Mouse (Mus musculus) neural tube, embryonic 11.5 days (tissue): ENCODE measurements at regions not wholly inside any gene's neighbourhood (a gene's known extent, or its start where the extent isn't known, plus 50 kb on each side); places are given as distances from the start of the nearest gene placed in this dataset.
"Not testable (repeated sequence)": the region's sequence is repeated elsewhere in the genome, so short reads cannot be mapped to it uniquely, and the experiment has no call there.

Source experiments
- ATAC-seq: fragments of 200-750 bp; cut with Nextera tagmentation; 2 replicates; pipeline ENCODE4 v1.8.0; 2017; ENCODE audit warnings: moderate number of reproducible peaks, mild to moderate bottlenecking, moderate TSS enrichment, moderate library complexity; ENCODE audit not compliant: insufficient read depth, low FRiP score, low TSS enrichment
- DNase-seq: peaks from one replicate; pipeline ENCODE4 v3.0.0-alpha.2; 2015; ENCODE audit warnings: low spot score
- H3K27ac ChIP-seq: fragments of 300-500 bp; sonication (generic); 2 replicates; pipeline ENCODE4 v1.5.1; 2014; ENCODE audit warnings: low read depth, mild to moderate bottlenecking, low read length
- H3K27me3 ChIP-seq: fragments of 300-500 bp; sonication (generic); 2 replicates; pipeline ENCODE4 v1.6.1; 2014; ENCODE audit warnings: mild to moderate bottlenecking, low read length, mixed read lengths; ENCODE audit not compliant: control insufficient read depth, insufficient read depth
- H3K36me3 ChIP-seq: fragments of 300-500 bp; sonication (generic); 2 replicates; pipeline ENCODE4 v1.6.1; 2014; ENCODE audit warnings: mild to moderate bottlenecking, low read length, moderate library complexity, mixed read lengths; ENCODE audit not compliant: control insufficient read depth, insufficient read depth
- H3K4me1 ChIP-seq: fragments of 300-500 bp; sonication (generic); 2 replicates; pipeline ENCODE4 v1.6.1; 2014; ENCODE audit warnings: low read length, mixed read lengths; ENCODE audit not compliant: control insufficient read depth, insufficient read depth
- H3K4me2 ChIP-seq: fragments of 300-500 bp; sonication (generic); 2 replicates; pipeline ENCODE4 v1.6.1; 2014; ENCODE audit warnings: low read depth, mild to moderate bottlenecking, moderate library complexity
- H3K4me3 ChIP-seq: fragments of 300-500 bp; sonication (generic); 2 replicates; pipeline ENCODE4 v1.5.1; 2014; ENCODE audit warnings: low read depth, low read length
- H3K9ac ChIP-seq: fragments of 300-500 bp; sonication (generic); 2 replicates; pipeline ENCODE4 v1.6.1; 2014; ENCODE audit warnings: mild to moderate bottlenecking, low read length
- H3K9me3 ChIP-seq: fragments of 300-500 bp; sonication (generic); 2 replicates; pipeline ENCODE4 v1.6.1; 2016; ENCODE audit warnings: low read length; ENCODE audit not compliant: control insufficient read depth
- WGBS: fragments of 180-500 bp; shearing (Covaris S2); extraction: QIAGEN DNeasy Blood & Tissue Kit; methylation state at CpG from one replicate; pipeline ENCODE4 v1.1.7; 2014; 5-methylcytosine and 5-hydroxymethylcytosine counted together

DNA sequence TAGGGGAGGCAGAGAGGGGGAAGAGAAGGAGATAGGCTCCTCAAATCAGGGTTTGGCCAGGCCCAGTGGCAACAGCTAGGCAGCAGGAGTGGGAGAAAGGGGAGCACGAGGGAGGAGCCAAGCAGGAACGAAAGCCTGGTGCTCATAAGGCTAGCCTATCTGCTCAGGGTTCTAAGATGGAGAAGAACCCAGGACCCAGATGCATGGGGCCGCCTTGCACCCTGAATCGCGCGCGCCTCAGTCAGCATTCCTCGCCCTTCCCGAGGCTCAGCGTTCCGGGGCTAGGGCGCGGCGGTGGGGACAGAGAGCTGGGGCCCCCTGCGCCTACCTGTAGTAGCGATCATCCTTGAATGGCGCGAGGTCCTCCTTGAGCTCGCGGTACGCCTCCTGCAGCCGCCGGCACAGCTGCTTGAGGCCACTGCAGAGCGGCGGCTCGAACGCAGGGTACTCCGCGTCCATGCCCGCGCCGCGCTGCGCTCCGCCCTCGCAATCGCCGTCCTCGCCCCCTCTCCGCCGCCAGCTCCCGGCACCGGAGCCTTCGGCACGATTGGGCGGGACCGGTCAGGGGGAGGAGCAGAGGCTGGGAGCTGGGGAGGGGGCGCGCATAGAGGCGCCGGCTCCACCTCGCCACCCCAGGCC lies 60.1 kb downstream of the Dynlt1b start:
- under 1% methylated on average over 20 of the region's 52 CpGs for WGBS
- H3K4me2 ChIP-seq, result peak overlapping the region; percentile 48
- H3K4me3 ChIP-seq, result peak overlapping the region; percentile 11; the same call in 1 of the 2 replicates
- H3K27me3 ChIP-seq, H3K9me3 ChIP-seq, H3K9ac ChIP-seq, H3K27ac ChIP-seq, H3K36me3 ChIP-seq, H3K4me1 ChIP-seq: not testable (repeated sequence)
- peak; percentile 43 for ATAC-seq
- DNase-seq, result peak; percentile 15

- H3K27me3 ChIP-seq, H3K36me3 ChIP-seq, H3K9ac ChIP-seq, H3K4me1 ChIP-seq, DNase-seq, H3K9me3 ChIP-seq, ATAC-seq, H3K4me2 ChIP-seq, H3K27ac ChIP-seq, H3K4me3 ChIP-seq: not testable (repeated sequence)
- no CpG with 5 or more reads among the region's 15 CpGs for WGBS
Measured at GRCm38 (mm10) chr17:6490565-6490935, 60.6 kb downstream of the Dynlt1b start.

DNA sequence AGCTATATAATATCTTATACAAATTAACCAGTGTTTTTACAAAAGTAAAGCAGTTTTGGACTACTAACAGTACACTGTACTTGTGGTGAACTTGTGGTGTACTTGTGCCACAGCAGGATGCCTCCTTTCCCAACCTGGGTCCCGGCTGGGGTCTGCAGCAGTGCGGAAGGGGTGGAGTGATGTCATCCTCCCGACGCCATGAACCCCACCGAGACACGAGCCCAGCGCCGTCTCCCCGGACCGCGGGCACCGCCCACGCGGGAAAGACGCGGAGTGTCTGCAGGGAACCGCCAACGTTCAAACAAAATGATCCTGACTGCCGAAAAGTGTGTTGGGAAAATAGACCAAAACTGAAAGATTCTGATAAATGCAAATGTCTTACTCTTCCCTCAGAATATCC lies 62.6 kb downstream of the Dynlt1b start:
- Histone ChIP-seq H3K4me3 (peak overlapping the region; percentile 23), H3K9ac (peak overlapping the region; percentile 38; the same call in 1 of the 2 replicates), H3K4me2 (peak overlapping the region; percentile 40)
- not testable (repeated sequence) for H3K4me1 ChIP-seq, H3K27ac ChIP-seq, H3K9me3 ChIP-seq, H3K36me3 ChIP-seq, H3K27me3 ChIP-seq
- DNase-seq (peak; percentile 53), ATAC-seq (peak; percentile 54; the same call in 1 of the 2 replicates)
- WGBS, result 28% methylated on average over 19 of the region's 19 CpGs

- not testable (repeated sequence) for H3K9ac ChIP-seq, H3K9me3 ChIP-seq, H3K27me3 ChIP-seq, H3K36me3 ChIP-seq, H3K27ac ChIP-seq, H3K4me1 ChIP-seq
- 40% methylated on average over 22 of the region's 23 CpGs for WGBS
- ATAC-seq (peak; percentile 66; the same call in 1 of the 2 replicates), DNase-seq (peak; percentile 67)
- H3K4me3 ChIP-seq, result peak overlapping the region; percentile 23; the same call in 1 of the 2 replicates
- H3K4me2 ChIP-seq, result peak overlapping the region; percentile 29
Measured at GRCm38 (mm10) chr17:6492950-6493349, 63.0 kb downstream of the Dynlt1b start.

GRCm38 (mm10) chr17:6496491-6496890 lies 66.6 kb downstream of the Dynlt1b start:
- H3K27me3 ChIP-seq, H3K9me3 ChIP-seq, H3K9ac ChIP-seq, ATAC-seq, H3K27ac ChIP-seq, H3K4me2 ChIP-seq, H3K36me3 ChIP-seq, H3K4me1 ChIP-seq, H3K4me3 ChIP-seq: not testable (repeated sequence)
- peak; percentile 1 for DNase-seq
- WGBS, result 92% methylated on average over 9 of the region's 9 CpGs

- H3K4me2 ChIP-seq, ATAC-seq, H3K27me3 ChIP-seq, H3K4me3 ChIP-seq, H3K9ac ChIP-seq, H3K4me1 ChIP-seq, H3K36me3 ChIP-seq, H3K9me3 ChIP-seq, H3K27ac ChIP-seq: not testable (repeated sequence)
- DNase-seq, result peak; percentile 2
- 89% methylated on average over 4 of the region's 6 CpGs for WGBS
Measured at GRCm38 (mm10) chr17:6502676-6503075, 72.8 kb downstream of the Dynlt1b start.

- not testable (repeated sequence) for H3K4me1 ChIP-seq, ATAC-seq, H3K9me3 ChIP-seq, H3K36me3 ChIP-seq, H3K4me3 ChIP-seq, H3K27me3 ChIP-seq, H3K9ac ChIP-seq, H3K27ac ChIP-seq, H3K4me2 ChIP-seq
- peak; percentile 4 for DNase-seq
- 90% methylated on average over 6 of the region's 6 CpGs for WGBS
Measured at GRCm38 (mm10) chr17:6505896-6506295, 76.0 kb downstream of the Dynlt1b start.

- WGBS, result 89% methylated on average over 5 of the region's 8 CpGs
Measured at GRCm38 (mm10) chr17:6515128-6515527, 85.2 kb downstream of the Dynlt1b start.

GRCm38 (mm10) chr17:6519107-6519506 lies 82.4 kb upstream of the Dynlt1c start:
- not testable (repeated sequence) for H3K27me3 ChIP-seq, ATAC-seq, H3K36me3 ChIP-seq, H3K9ac ChIP-seq, H3K4me1 ChIP-seq, H3K9me3 ChIP-seq, H3K4me2 ChIP-seq, H3K4me3 ChIP-seq, H3K27ac ChIP-seq
- 80% methylated on average over 5 of the region's 6 CpGs for WGBS
- DNase-seq, result peak; percentile 5

More at GRCm38 (mm10) chr17:6515128-6515527, 85.2 kb downstream of the Dynlt1b start:
- H3K9ac ChIP-seq, ATAC-seq, H3K27ac ChIP-seq, DNase-seq, H3K9me3 ChIP-seq, H3K4me1 ChIP-seq, H3K4me2 ChIP-seq, H3K4me3 ChIP-seq, H3K36me3 ChIP-seq, H3K27me3 ChIP-seq: not testable (repeated sequence)
